Mouse (Mus musculus): ENCODE measurements around the gene Neurl2. TPM values are rescaled to one million over a fixed set of nuclear protein-coding genes. Genes with fewer than 3 reads are reported as not detected.

The Neurl2 gene
- polyA plus RNA-seq, 1 experiment from 2014 or later: 4.2 TPM

Other genes with a start within 250 kb of the Neurl2 start
- gene Wfdc6a, start 248.0 kb downstream of the Neurl2 start, polyA plus RNA-seq (2015; fragmentation: Nextera tagmentation; extraction: Ambion mirVana): not detected in 2 replicates
- not detected in 2 replicates for gene Eppin, start 239.9 kb downstream of the Neurl2 start, polyA plus RNA-seq (2015; fragmentation: Nextera tagmentation; extraction: Ambion mirVana)
- not detected in 2 replicates for gene Wfdc6b, start 219.9 kb downstream of the Neurl2 start, polyA plus RNA-seq (2015; fragmentation: Nextera tagmentation; extraction: Ambion mirVana)
- not detected in 2 replicates for gene Wfdc8, start 219.8 kb downstream of the Neurl2 start, polyA plus RNA-seq (2015; fragmentation: Nextera tagmentation; extraction: Ambion mirVana)
- not detected in 2 replicates for gene Wfdc16, start 194.7 kb downstream of the Neurl2 start, polyA plus RNA-seq (2015; fragmentation: Nextera tagmentation; extraction: Ambion mirVana)
- not detected in 2 replicates for gene Wfdc10, start 177.4 kb downstream of the Neurl2 start, polyA plus RNA-seq (2015; fragmentation: Nextera tagmentation; extraction: Ambion mirVana)
- not detected in 2 replicates for gene Wfdc9, start 176.9 kb downstream of the Neurl2 start, polyA plus RNA-seq (2015; fragmentation: Nextera tagmentation; extraction: Ambion mirVana)
- not detected in 2 replicates for gene Wfdc11, start 159.4 kb downstream of the Neurl2 start, polyA plus RNA-seq (2015; fragmentation: Nextera tagmentation; extraction: Ambion mirVana)
- gene Wfdc13, start 148.3 kb downstream of the Neurl2 start, polyA plus RNA-seq (2015; fragmentation: Nextera tagmentation; extraction: Ambion mirVana): not detected in 2 replicates
- gene Spint4, start 135.0 kb downstream of the Neurl2 start, polyA plus RNA-seq (2015; fragmentation: Nextera tagmentation; extraction: Ambion mirVana): not detected in 2 replicates
- gene Spint5, start 118.2 kb downstream of the Neurl2 start, polyA plus RNA-seq (2015; fragmentation: Nextera tagmentation; extraction: Ambion mirVana): not detected in 2 replicates
- gene Wfdc3, start 87.5 kb downstream of the Neurl2 start, polyA plus RNA-seq (2015; fragmentation: Nextera tagmentation; extraction: Ambion mirVana): 0.92 and 1.4 TPM in 2 replicates
- 75.2 and 80.2 TPM in 2 replicates for gene Dnttip1, start 87.5 kb downstream of the Neurl2 start, polyA plus RNA-seq (2015; fragmentation: Nextera tagmentation; extraction: Ambion mirVana)
- 476 and 507 TPM in 2 replicates for gene Ube2c, start 63.6 kb downstream of the Neurl2 start, polyA plus RNA-seq (2015; fragmentation: Nextera tagmentation; extraction: Ambion mirVana)
- gene Tnnc2, start 53.5 kb downstream of the Neurl2 start, polyA plus RNA-seq (2015; fragmentation: Nextera tagmentation; extraction: Ambion mirVana): not detected in 2 replicates
- 14.7 and 15.4 TPM in 2 replicates for gene Snx21, start 47.6 kb downstream of the Neurl2 start, polyA plus RNA-seq (2015; fragmentation: Nextera tagmentation; extraction: Ambion mirVana)
- 16.5 and 17.0 TPM in 2 replicates for gene Acot8, start 28.6 kb downstream of the Neurl2 start, polyA plus RNA-seq (2015; fragmentation: Nextera tagmentation; extraction: Ambion mirVana)
- gene Zswim3, start 28.4 kb downstream of the Neurl2 start, polyA plus RNA-seq (2015; fragmentation: Nextera tagmentation; extraction: Ambion mirVana): 11.7 and 12.1 TPM in 2 replicates
- 22.1 and 23.2 TPM in 2 replicates for gene Zswim1, start 10.8 kb downstream of the Neurl2 start, polyA plus RNA-seq (2015; fragmentation: Nextera tagmentation; extraction: Ambion mirVana)
- not detected in 2 replicates for gene Spata25, start 4.9 kb downstream of the Neurl2 start, polyA plus RNA-seq (2015; fragmentation: Nextera tagmentation; extraction: Ambion mirVana)
- 82.7 and 91.6 TPM in 2 replicates for gene Ctsa, start 583 bp downstream of the Neurl2 start, polyA plus RNA-seq (2015; fragmentation: Nextera tagmentation; extraction: Ambion mirVana)
- gene Pltp, start 24.3 kb upstream of the Neurl2 start, polyA plus RNA-seq (2015; fragmentation: Nextera tagmentation; extraction: Ambion mirVana): 34.3 and 35.4 TPM in 2 replicates
- 101 and 107 TPM in 2 replicates for gene Pcif1, start 45.8 kb upstream of the Neurl2 start, polyA plus RNA-seq (2015; fragmentation: Nextera tagmentation; extraction: Ambion mirVana)
- gene Zfp335, start 78.3 kb upstream of the Neurl2 start, polyA plus RNA-seq (2015; fragmentation: Nextera tagmentation; extraction: Ambion mirVana): 12.2 and 15.1 TPM in 2 replicates
- gene Mmp9, start 107.3 kb upstream of the Neurl2 start, polyA plus RNA-seq (2015; fragmentation: Nextera tagmentation; extraction: Ambion mirVana): 8.6 and 10.6 TPM in 2 replicates
- gene Slc12a5, start 127.3 kb upstream of the Neurl2 start, polyA plus RNA-seq (2015; fragmentation: Nextera tagmentation; extraction: Ambion mirVana): 5.7 and 8.8 TPM in 2 replicates
- gene Ncoa5, start 201.4 kb upstream of the Neurl2 start, polyA plus RNA-seq (2015; fragmentation: Nextera tagmentation; extraction: Ambion mirVana): 131 and 134 TPM in 2 replicates
- gene Cd40, start 222.2 kb upstream of the Neurl2 start, polyA plus RNA-seq (2015; fragmentation: Nextera tagmentation; extraction: Ambion mirVana): 5.4 and 6.6 TPM in 2 replicates